Mouse (Mus musculus): ENCODE data around the gene Slc18a3.

- no peak for TF ChIP-seq POLR2A (IDR thresholded peaks at IDR 0.05; ENCODE audit: insufficient read length, low read depth)
- TF ChIP-seq POLR2AphosphoS2 (IDR thresholded peaks at IDR 0.05; ENCODE audit: insufficient read length, low read depth) = no peak
- no peak for TF ChIP-seq MYOG (IDR thresholded peaks at IDR 0.05; ENCODE audit: control insufficient read depth in 1 of 3, insufficient read depth in 1 of 3, insufficient read length in 2 of 3, low read depth in 2 of 3)
- TF ChIP-seq MAX (IDR thresholded peaks at IDR 0.05; ENCODE audit: low read depth) = no peak
These were observed 1.2 kb downstream of the Slc18a3 start for GRCm38 (mm10) chr14:32463211-32464040.

Measured in myocyte (in vitro differentiated cells).